In the genomic region with DNA sequence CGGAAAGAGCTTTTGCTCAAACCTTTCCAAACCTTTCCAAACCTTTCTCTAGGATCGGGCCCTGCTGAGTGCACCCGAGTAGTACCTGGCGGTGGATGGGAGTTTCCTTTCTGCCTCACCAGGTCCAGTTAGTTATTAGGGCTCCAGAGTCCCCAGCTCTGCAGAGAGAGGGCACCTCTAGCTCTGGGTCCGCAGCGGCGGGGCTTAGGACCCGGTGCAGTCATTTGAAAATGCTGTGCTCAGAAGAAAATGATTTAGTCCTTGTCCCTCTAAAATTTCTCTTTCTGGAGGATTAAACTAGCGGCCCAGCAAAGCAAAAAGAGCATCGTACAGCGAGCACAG, we compare ENCODE assay signal across 7 mouse cellular contexts. TPM values are rescaled to one million over a fixed set of nuclear protein-coding genes. Genes with fewer than 3 reads are reported as not detected.
DNase-seq lines count a peak whose midpoint lies in the region; ATAC-seq and TF ChIP-seq lines count a peak whose summit lies in the region.

No protein-coding gene starts in this region.

- peak overlapping the region; percentile 99 for H3K4me2 ChIP-seq in embryonic facial prominence, embryonic 12.5 days (replicated peaks)
- peak overlapping the region; percentile 92 for H3K4me2 ChIP-seq in hindbrain, embryonic 11.5 days (replicated peaks; ENCODE audit: low read depth, low read length)
- peak overlapping the region; percentile 18 for H3K4me2 ChIP-seq in liver, embryonic 16.5 days (ENCODE audit: low read depth, low read length)

- peak; percentile 67; the same call in 1 of the 2 replicates for ATAC-seq in embryonic facial prominence, embryonic 12.5 days (ENCODE audit: insufficient number of reproducible peaks, insufficient read depth, low FRiP score, low TSS enrichment)
- peak; percentile 50 for ATAC-seq in hindbrain, embryonic 11.5 days (ENCODE audit: low FRiP score)
- ATAC-seq in liver, embryonic 16.5 days (ENCODE audit: low read depth): peak; percentile 62; the same call in 1 of the 2 replicates
- no peak for ATAC-seq in erythroid progenitor cell, adult 5-6 weeks (replicated peaks; ENCODE audit: low FRiP score, poor library complexity, severe bottlenecking)

- peak overlapping the region; percentile 87 for H3K4me3 ChIP-seq in layer of hippocampus, adult 2 months
- peak overlapping the region; percentile 69 for H3K4me3 ChIP-seq in embryonic facial prominence, embryonic 12.5 days
- peak overlapping the region; percentile 73 for H3K4me3 ChIP-seq in hindbrain, embryonic 11.5 days (ENCODE audit: low read depth, low read length)
- H3K4me3 ChIP-seq in liver, embryonic 16.5 days (ENCODE audit: low read depth, low read length): peak overlapping the region; percentile 59

- H3K27ac ChIP-seq in layer of hippocampus, adult 2 months: peak overlapping the region; percentile 93
- no peak overlapping the region for H3K27ac ChIP-seq in embryonic facial prominence, embryonic 12.5 days
- H3K27ac ChIP-seq in hindbrain, embryonic 11.5 days (ENCODE audit: low read depth, low read length): peak overlapping the region; percentile 72
- peak overlapping the region; percentile 19 for H3K27ac ChIP-seq in liver, embryonic 16.5 days (ENCODE audit: low read length)

- peak overlapping the region; percentile 66 for H3K9ac ChIP-seq in embryonic facial prominence, embryonic 12.5 days
- peak overlapping the region; percentile 85 for H3K9ac ChIP-seq in hindbrain, embryonic 11.5 days (ENCODE audit: low read depth, low read length)
- H3K9ac ChIP-seq in liver, embryonic 16.5 days (ENCODE audit: low read depth, low read length): peak overlapping the region; percentile 20

- no peaks in the 10 kb centered on the region for H3K36me3 ChIP-seq in embryonic facial prominence, embryonic 12.5 days
- H3K36me3 ChIP-seq in hindbrain, embryonic 11.5 days (ENCODE audit: control insufficient read depth, insufficient read depth, low read length): no peaks in the 10 kb centered on the region
- no peaks in the 10 kb centered on the region for H3K36me3 ChIP-seq in liver, embryonic 16.5 days (ENCODE audit: control insufficient read depth, insufficient read depth)

- no peak for DNase-seq in layer of hippocampus, adult 2 months (ENCODE audit: low spot score in 2 of 2)
- no peak for DNase-seq in layer of hippocampus, postnatal 25 days (ENCODE audit: extremely low spot score in 1 of 2, low spot score in 1 of 2)
- DNase-seq in hindbrain, embryonic 11.5 days (ENCODE audit: low spot score): no peak
- DNase-seq in thymus, postnatal 14 days: no peak

- no peaks in the 10 kb centered on the region for H3K9me3 ChIP-seq in embryonic facial prominence, embryonic 12.5 days
- no peaks in the 10 kb centered on the region for H3K9me3 ChIP-seq in hindbrain, embryonic 11.5 days (ENCODE audit: control insufficient read depth, low read length)
- H3K9me3 ChIP-seq in liver, embryonic 16.5 days (replicated peaks; ENCODE audit: control insufficient read depth, low read length): no peaks in the 10 kb centered on the region

- WGBS in embryonic facial prominence, embryonic 12.5 days: 2% methylated on average over 11 of the region's 11 CpGs
- WGBS in hindbrain, embryonic 11.5 days: 6% methylated on average over 11 of the region's 11 CpGs
- WGBS in liver, embryonic 16.5 days (ENCODE audit: insufficient replicate concordance): 5% methylated on average over 11 of the region's 11 CpGs

- TF ChIP-seq CTCF in layer of hippocampus, adult 2 months (conservative IDR thresholded peaks at IDR 0.05): 0 out of 2 replicates have a peak, but pooled peaks have one; percentile 9

- peaks cover 17% of the 10 kb centered on the region for H3K27me3 ChIP-seq in embryonic facial prominence, embryonic 12.5 days
- peaks cover 4% of the 10 kb centered on the region; the same call in 1 of the 2 replicates for H3K27me3 ChIP-seq in hindbrain, embryonic 11.5 days (ENCODE audit: control insufficient read depth, insufficient read depth, low read length)
- peaks cover 12% of the 10 kb centered on the region for H3K27me3 ChIP-seq in liver, embryonic 16.5 days (ENCODE audit: control insufficient read depth, insufficient read depth, low read depth, low read length)

- no peaks in the 10 kb centered on the region for H3K4me1 ChIP-seq in embryonic facial prominence, embryonic 12.5 days
- H3K4me1 ChIP-seq in hindbrain, embryonic 11.5 days (replicated peaks; ENCODE audit: control insufficient read depth, insufficient read depth, low read length): no peaks in the 10 kb centered on the region
- H3K4me1 ChIP-seq in liver, embryonic 16.5 days (ENCODE audit: control insufficient read depth, low read depth, low read length): no peaks in the 10 kb centered on the region

RNA-seq across cellular contexts. Expression of a gene that starts 1.3 kb away (rescaled TPM):
- 10 to 100 TPM; 27.7 to 28.8 TPM for total RNA-seq in layer of hippocampus, adult 2 months (2021)
- total RNA-seq in layer of hippocampus, postnatal 25 days (2021): 10 to 100 TPM; 31.7 to 40.9 TPM
- polyA plus RNA-seq in embryonic facial prominence, embryonic 12.5 days (2016; fragmentation: Nextera tagmentation; extraction: Ambion mirVana): 8.2 and 9.9 TPM in 2 replicates
- 22.7 and 25.9 TPM in 2 replicates for polyA plus RNA-seq in hindbrain, embryonic 11.5 days (2014; fragmentation: Nextera tagmentation; extraction: Ambion mirVana)
- polyA plus RNA-seq in liver, embryonic 16.5 days (2015; fragmentation: Nextera tagmentation; extraction: Ambion mirVana): 1.3 TPM in 2 replicates
- not detected in 2 replicates for total RNA-seq in erythroid progenitor cell, adult 5-6 weeks (2015; ENCODE audit: low replicate concordance)
- not detected in 2 replicates for total RNA-seq in erythroid progenitor cell, adult 5-6 weeks (2017; ENCODE audit: low replicate concordance)

Comparison
In these comparisons a context has a peak if more than half of its experiments do, and no peak if none do; other contexts are left out.
1. H3K4me2 ChIP-seq: peak in every context shown above with its lines; median percentile 99 in embryonic facial prominence, embryonic 12.5 days; 92 in hindbrain, embryonic 11.5 days; 18 in liver, embryonic 16.5 days.
2. H3K9ac ChIP-seq: peak in every context shown above with its lines; median percentile 85 in hindbrain, embryonic 11.5 days; 66 in embryonic facial prominence, embryonic 12.5 days; 20 in liver, embryonic 16.5 days.
3. RNA of a gene that starts 1.3 kb away (total RNA-seq): 31.7 to 40.9 TPM in layer of hippocampus, postnatal 25 days and 27.7 to 28.8 TPM in layer of hippocampus, adult 2 months; not detected in erythroid progenitor cell, adult 5-6 weeks; every median in the first group is over 10 times any median in the second.
4. Peak in every context shown above with its lines, with median percentiles within 50 percentile points of each other: H3K4me3 ChIP-seq.